Mouse (Mus musculus) cerebellum, adult 2 months (tissue): ENCODE data around the gene Myh9.
"Not testable (repeated sequence)": the region's sequence is repeated elsewhere in the genome, so short reads cannot be mapped to it uniquely, and the experiment has no call there.

Experiments used
- CTCF ChIP-seq: fragments of 200-500 bp; IDR thresholded peaks from 2 replicates; pipeline ENCODE4 v1.5.1; 2011; ENCODE audit warnings: low read depth, mild to moderate bottlenecking, control low read depth, low read length, moderate library complexity, borderline replicate concordance; ENCODE audit not compliant: insufficient read depth
- POLR2A ChIP-seq: fragments of 200-500 bp; IDR thresholded peaks from 2 replicates; pipeline ENCODE4 v1.6.1; 2011; ENCODE audit warnings: low read length, control low read depth, borderline replicate concordance; ENCODE audit not compliant: insufficient read depth

GRCm38 (mm10) chr15:77867231-77867968 is 25.4 kb upstream of the Myh9 start:
- not testable (repeated sequence) for TF ChIP-seq POLR2A, CTCF
